Mouse (Mus musculus): ENCODE measurements around the gene Ift52. TPM values are rescaled to one million over a fixed set of nuclear protein-coding genes. Genes with fewer than 3 reads are reported as not detected.

Gene Ift52
- total RNA-seq (2021) = 10 to 100 TPM; 27.1 to 29.4 TPM

DNA sequence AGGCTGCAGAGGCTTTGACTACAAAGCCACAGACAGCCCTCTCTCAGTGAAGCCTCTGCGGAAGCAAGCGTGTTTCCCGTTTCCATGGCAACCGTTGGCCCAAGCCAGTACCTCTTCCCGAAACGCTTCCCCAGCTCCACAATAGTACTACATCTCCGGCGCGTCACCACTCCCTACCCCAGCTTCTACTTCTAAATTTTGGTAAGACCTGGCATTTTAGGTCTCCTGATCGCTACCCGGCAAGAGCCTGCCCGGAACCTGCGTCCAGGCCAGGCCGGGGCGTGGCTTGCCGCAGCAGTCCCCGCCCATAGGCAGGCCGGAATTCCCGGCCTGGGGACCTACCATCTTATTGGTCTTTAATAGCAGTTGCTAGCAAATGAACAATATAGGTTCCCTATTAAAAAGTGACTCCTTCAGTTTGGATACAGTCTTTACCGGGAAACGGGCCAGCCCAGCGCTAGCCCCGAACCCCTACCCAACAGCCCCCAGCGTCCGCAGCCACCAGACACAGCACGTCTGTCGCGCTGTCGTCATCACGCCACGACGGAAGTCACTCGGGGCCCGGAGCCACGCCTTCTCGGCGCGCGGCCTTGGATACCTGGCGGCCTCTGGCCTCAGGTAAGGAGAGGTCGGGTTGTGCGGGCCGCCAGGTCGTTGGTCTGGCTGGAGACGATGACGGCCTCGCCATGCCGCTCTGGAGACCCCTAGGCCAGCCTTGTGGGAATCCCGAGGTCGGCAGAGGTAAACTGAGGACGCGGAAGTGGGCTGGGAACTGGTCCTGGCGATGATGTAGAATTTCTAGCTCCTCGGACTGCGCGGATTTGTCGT lies at the start of gene Ift52:
TSS of gene Ift52 (plus strand) at position 439 of the 828 bp plus-strand sequence.
- peak; percentile 91 for DNase-seq

GRCm38 (mm10) chr2:162968357-162968756 lies 48.8 kb upstream of the Ift52 start:
- DNase-seq = peak; percentile 66

DNA sequence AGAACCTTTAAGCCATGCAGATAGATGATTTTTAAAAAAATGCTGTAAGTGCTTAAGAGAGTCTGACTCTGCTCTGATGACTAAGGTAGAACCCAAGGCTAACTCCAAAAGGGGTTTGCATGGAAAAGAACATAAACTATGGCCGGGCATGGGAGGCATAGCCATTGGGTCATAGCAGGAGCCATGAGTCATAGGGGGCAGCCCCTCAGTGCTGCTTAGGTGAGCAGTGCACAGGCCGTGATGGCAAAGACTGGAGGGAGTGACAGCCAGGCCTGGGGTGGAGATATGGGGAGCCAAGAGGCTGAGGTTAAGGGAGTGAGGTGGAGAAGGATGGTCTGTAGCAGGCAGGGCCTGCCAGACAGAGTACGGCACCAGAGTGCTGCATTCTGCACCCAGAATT lies 48.1 kb upstream of the Ift52 start:
- DNase-seq = no peak

DNA sequence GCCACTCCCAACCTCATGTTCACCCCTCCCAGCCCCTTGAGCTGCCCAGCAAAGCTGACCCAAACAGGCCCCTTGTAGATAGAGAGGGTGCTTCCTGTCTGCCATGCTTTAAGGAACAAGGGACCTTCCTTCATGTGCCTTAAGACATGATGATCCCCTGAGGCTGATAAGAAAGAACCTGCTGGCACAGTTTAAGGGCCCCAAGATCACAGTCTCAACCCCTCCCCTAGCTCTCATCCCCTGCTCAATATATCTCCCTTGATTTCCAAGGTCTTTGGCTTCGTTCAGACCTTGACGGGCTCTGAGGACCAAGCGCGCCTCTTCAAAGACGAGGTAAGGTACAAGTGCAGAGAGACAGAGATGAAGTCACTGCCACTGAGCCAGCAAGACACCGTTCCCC lies 46.3 kb upstream of the Ift52 start:
- DNase-seq = no peak

DNA sequence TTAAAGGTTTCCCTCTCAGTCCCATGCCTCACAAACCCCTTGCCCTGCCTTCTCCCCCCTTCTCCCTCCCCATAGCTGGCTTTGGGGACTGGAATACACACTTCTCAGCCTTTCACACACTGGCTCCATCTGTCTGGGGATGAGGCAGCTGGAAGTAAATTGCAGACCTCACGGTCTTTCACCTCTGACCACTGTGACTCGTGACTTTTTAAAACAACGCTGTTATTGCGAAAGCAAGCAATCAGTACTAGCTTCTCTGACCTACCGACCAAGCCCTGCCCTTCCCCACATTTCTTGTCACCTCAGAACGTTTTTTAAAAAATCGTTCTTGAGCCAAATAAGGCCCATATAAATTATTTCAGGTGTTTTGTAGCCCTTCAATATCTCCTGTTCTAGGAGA lies 44.4 kb upstream of the Ift52 start:
- no peak for DNase-seq

GRCm38 (mm10) chr2:162973206-162973605 lies 43.9 kb upstream of the Ift52 start:
- DNase-seq = no peak

- DNase-seq = no peak
These were observed 43.5 kb upstream of the Ift52 start for GRCm38 (mm10) chr2:162973637-162974036.

DNA sequence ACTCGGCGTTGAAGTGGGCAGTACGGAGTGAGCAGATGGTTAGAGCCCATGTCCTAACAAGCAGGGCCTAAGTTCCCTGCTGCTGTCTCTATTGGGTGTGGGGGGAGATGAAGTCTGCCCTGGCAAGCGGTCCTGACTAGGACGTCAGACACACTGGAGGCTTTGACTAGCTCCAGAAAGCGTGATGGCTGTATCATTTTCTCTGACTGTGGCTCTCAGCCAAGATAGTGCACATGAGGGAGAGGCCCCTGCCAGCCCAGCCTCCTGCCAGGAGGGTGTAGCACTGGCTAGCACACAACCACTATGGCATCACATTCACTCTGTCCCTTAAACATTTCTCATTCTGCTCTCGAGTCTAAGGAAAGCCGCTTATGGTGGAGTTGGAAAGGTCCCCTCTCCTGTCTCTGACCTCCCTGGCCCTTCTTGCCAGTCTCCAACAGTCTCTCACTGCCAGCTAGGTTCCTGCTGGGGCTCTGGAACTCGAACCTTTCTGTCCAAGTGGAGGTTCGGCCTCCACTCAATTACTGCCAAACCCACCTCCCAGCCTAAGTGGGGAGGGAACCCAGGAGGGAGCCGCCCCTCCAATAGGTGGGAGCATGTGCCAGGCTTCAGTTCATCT lies 41.9 kb upstream of the Ift52 start:
- peak; percentile 44 for DNase-seq

DNA sequence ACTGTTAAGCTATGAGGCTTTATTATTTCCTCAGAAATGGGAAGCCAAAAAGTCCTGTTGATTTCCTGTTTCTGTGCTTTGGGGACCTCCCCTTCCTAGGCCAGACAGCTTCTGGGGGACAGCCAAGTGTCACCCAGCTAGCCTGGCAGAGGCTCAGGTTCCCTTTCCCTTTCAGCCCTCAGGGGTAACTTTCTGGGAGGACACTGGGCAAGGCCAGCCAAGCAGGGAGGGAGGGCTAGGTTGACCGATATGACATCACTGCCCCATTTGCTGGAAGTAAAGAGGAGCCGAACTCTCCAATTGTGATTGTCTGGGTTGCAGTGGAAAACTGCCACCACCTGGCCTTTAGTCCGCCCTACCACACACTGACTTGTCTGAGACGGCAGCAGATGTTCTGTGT lies 41.2 kb upstream of the Ift52 start:
- DNase-seq = peak; percentile 48

DNA sequence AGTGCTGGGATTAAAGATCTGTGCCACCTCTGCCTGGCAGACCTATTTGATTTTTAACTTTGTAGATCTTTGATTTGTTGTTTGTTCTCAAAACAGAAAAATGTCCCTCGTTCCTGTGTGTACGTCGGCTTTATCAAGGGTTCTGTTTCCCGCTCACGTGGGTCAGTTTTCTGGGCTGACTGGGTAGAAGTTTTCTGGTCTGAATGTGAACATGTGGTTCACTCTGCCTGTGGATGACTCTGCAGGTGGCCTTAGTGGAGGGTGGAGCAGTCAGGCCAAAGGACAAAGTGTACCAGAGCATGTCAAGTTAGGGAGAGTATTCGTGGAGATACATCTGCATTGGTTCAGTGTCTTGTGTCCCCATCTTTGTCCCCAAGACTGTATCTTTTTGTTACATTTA lies 32.8 kb upstream of the Ift52 start:
- DNase-seq = no peak

- peak; percentile 82 for DNase-seq
These were observed 31.2 kb upstream of the Ift52 start for GRCm38 (mm10) chr2:162985923-162986322.

GRCm38 (mm10) chr2:162986764-162987163 lies 30.4 kb upstream of the Ift52 start:
- DNase-seq = no peak

DNA sequence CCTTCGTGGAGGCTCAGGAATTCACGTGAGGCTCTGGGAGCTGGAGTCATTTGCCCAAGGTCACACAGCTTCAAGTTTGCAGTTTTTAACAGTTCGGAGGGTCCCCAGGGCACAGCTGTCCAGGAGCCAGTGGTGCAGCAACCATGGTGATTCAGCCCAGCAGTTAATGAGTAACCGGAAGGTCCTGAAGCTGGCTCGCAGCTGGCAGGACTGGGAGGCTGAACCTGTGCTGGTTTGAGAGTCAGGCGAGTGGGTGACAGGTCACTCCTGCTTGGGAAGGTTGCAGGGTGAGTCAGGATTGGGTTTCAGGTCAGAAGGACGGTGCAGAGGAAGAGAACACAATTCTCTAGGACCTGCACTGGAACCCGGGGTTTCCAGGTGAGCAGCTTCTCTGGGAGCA lies 29.9 kb upstream of the Ift52 start, which contains the start of gene Sgk2:
TSS of gene Sgk2 (plus strand) at position 113 of the 400 bp plus-strand sequence.
- no peak for DNase-seq

DNA sequence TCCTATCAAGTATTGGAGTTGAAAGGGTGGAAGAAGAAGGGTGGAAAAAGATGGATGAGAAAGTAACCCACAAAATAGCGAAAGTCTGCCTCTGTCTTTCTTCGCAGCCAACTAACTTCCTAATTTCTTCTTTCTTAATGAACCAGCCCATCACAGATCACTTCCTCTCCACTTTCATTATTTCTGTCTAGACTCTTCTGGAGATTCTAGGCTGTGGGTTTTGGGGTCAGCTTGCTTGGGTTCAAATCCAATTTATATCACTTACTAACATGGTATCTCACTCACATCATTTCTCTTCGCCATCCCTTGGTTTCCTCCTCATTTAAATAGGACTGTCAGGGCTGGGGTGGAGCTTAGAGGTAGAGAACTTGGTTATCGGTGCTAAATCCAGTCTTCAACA lies 28.9 kb upstream of the Ift52 start:
- DNase-seq = no peak

DNA sequence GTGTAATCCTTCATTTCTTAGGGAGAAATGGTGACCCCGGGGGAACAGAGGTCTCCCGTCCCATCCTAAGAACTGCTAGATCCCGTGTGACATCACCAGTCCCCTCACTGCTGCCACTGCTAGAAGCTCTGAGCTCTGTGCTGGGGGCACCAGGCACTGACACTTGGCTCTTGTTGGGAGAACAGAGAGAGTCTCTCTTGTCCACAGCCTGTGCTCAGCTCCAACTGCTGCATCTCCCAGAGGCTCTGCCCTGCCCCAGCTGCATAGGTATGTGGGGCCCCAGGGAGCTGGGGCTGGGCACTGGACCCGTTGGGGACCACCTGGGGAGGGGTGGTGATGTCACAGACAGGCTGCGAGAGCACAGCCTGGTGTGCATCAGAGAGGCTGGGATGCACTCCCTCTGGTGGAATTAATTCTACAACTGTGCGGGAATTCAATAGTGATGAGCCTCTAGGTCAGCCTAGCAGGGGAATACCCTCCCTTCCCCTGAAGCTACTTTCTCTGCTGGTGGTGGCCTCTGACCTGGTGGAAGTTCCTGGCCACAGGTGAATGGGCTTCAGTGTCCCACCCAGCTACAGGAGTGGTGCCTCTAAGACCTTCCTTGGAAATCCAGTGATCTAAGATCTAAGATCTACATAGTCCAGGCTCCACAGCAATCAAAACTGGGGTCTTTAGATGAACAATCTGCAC lies 25.6 kb upstream of the Ift52 start:
- no peak for DNase-seq

DNA sequence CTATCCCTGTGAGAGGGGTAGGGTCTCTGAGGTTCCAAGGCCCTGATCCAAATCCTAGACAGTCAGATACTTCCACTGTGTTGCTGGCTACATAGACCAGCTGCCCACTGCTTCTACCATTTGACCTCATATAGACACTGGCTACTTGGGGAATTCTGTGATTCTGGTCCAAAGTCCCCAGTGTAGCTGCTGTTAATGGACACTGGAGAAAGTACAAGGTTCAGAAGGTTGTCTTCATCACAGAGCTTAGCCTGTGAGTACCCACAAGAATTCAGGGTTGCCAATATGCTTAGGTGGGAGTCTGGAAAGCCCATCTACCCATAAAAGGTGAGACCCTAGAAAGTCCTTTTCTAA lies 25.1 kb upstream of the Ift52 start:
- DNase-seq = no peak

- no peak for DNase-seq
These were observed 23.1 kb upstream of the Ift52 start for GRCm38 (mm10) chr2:162993881-162994616.

- DNase-seq = peak; percentile 75
These were observed 18.5 kb upstream of the Ift52 start for GRCm38 (mm10) chr2:162998528-162999230.

- peak; percentile 58 for DNase-seq
These were observed 17.4 kb upstream of the Ift52 start for GRCm38 (mm10) chr2:162999744-163000143.

- no peak for DNase-seq
These were observed 16.1 kb upstream of the Ift52 start for GRCm38 (mm10) chr2:163001071-163001470.

- no peak for DNase-seq
These were observed 9.9 kb upstream of the Ift52 start for GRCm38 (mm10) chr2:163007299-163007698.

GRCm38 (mm10) chr2:163031289-163031688 lies 14.1 kb downstream of the Ift52 start:
- no peak for DNase-seq

Measured in heart, postnatal 4 days (tissue).